Mouse (Mus musculus) heart, adult 9 months (tissue): ENCODE measurements around the gene Cd83.

Experiments
- DNase-seq, 2 experiments: peaks; one replicate each; pipeline ENCODE4 v3.0.0; 2022; ENCODE audit warnings: low spot score in 2 of 2

The Cd83 gene

DNA sequence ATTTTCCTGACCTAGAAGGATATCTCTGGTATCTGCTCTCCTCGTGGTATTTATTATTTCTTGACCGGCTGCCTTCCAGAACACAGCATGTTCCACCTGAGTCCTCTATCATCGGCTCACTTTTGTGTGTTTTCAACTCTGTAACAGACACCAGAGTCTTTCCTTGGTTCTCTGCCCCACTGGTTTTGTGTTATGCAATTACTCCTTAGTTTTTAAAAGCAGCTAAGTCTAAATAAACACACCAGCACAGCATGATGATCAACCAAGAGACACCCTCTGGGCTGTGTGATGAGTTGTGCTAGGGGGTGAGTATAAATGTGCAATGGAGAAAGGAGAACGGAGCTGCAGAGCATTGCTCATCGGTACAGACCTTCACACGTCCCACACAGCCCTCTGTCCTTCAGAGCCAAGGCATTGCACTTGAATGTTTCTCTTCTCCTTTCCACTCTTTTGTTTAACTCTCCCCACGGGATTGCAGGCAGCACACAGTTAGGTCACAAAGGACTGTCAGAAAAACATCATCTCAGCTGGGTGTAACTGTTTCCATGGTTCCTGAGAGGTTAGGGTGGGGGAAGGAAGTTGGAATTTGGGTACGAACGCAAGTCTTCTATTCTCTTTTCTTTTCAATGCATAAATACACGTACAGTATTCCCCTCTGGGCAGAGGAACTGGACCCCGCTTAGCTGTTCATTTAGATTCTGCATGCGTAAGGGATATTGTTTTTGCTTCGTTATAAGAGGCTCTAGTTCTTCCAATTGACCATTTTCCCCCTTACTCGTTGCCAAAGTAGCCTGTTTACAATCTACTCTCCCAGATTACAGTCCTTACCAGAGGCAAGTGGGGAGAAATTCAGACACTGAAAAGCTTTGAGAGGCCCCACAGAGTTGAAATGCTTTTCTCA, 22.0 kb downstream of the Cd83 start:
- no peak for DNase-seq

DNA sequence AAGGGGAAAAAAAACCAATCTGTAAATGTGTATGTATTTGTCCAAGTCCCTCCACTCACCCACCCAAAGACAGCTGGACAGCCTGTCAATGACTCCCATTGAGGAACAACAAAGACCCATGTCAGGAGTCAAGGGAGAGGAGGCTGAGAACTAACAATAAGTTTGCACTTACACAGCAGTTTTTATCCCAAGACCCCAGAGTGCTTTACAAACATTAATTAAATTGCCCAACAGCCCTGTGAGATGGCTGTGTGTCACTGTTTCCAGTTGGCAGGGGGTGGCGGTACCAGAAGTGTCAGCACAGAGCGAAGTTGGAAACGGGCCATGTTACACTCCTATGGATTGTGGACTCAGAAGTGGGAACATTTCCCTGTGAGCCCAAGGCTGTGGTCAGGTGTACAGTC, 22.7 kb downstream of the Cd83 start:
- no peak for DNase-seq

DNA sequence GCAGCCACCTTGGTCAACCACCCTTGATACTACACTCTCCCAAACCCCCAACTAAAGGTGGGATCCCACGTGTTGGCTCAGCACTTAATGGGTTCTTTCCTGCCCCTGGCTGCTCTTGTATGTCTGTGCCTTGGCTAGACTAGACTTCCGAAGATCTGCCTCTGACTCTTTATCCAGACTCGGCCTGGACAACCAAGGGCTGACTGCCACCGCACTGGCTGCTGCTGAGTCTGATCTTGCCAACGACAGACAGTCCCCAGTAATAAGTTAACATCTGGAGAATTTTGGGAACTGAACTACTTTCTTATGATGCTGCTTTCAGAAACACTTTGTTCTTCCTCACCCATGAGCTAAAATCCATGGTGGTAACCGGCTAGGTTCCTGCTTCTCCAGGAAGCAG, 26.0 kb downstream of the Cd83 start:
- peak in 1 of 2 experiments; percentile 25 for DNase-seq

DNA sequence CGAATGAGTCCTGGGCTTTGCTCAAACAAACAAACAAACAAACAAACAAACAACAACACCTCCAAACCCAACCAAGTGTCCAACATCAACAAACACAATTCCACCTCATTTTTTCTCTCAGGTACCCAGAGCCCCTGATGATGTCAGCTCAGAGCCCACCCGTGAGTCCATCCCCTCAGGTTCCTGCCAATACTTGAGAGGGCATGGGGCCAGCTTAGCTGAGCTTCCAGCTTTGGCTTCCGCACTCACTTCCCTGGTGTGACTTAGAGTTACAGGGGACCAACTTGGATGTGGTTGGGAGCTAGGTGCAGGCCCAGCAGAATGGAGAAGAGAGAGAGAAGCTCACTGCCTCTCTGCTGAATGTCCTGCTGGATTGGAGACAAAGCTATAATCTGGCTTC, 27.3 kb downstream of the Cd83 start:
- DNase-seq, result no peak

DNA sequence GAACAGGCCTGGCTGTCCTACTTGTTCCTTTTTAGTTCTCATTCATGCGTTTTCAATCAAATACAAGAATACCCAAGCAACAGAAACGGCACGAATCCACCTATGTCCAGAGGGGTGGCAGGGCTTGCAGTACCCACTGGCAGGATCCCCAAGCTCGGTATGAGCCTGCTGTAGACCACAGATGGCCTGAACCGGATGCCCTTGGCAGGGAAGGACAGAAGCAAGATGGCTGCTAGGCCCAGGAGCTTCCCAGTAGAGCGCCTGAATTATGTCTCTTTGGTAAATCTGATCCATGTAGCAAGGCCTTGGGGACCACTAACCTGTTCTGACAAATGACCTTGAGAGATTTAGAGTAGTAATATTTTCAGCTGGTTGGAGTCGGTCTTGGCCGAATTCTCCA, 28.9 kb downstream of the Cd83 start:
- DNase-seq, result no peak

DNA sequence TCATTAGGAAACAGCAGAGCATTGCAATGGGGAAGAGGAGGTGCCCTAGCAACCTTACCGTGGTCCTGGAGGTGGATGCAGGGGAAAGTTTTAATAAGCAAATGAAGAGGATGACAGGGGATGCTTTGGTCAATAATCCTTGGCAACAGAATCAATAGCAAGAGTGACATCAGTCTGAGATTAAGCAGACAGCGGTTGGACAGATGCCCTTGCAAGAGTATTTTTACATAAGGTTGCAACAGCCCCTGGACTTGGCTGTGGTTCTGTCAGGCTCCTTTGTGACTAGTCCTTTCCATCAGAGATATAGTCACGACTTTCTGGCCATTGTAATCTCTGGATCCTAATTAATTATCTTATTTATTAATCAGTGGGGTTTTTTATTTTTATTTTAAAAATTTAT, 32.9 kb downstream of the Cd83 start:
- DNase-seq, result no peak

DNA sequence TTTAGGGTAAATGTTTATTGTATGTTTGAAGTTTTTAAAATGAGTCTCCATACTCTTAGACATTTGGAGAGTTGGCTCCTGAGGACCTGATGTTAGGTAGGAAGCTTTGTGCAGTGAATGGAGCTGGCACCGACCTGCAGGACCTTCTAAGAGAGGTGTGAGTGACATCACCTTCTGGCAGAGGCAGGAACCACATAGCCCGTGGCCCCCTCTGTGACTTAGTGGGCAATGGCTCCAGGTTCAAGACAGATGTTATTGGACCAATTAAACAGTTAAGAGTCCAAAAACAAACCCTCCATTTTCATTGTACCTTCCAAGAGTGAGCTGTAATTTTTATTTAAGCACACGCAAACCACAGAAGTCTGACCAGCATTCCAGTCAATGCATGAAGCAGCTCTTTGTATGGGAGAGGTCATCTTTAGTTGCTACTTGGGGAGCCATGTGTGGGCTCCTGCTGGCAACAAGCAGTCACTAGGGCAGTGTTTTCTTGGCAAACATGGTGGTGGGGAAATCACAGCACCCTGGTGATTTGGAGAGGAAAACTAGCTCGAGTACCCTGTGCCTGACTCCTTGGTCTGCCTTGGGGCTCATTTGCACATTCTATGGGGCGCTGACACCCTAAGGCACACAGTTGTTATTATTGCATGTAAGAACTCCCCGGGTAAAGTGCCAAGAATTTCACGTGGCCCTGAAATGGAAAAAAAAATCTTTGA, 33.9 kb downstream of the Cd83 start:
- DNase-seq, result no peak

DNA sequence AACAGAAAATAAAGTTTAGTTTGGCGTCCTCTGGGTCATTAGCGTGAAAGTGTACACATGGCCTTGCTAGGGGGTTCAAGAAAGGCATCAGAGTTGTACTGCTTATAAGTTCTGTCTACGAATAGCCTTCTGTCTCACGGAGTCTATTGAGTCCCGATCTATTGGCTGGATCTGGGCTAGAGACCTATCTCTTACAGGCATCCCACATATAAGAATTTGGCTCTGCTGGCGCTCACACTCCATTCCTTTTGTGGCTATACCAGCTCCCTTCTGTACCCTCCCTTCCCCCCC, 34.4 kb downstream of the Cd83 start:
- DNase-seq, result no peak

DNA sequence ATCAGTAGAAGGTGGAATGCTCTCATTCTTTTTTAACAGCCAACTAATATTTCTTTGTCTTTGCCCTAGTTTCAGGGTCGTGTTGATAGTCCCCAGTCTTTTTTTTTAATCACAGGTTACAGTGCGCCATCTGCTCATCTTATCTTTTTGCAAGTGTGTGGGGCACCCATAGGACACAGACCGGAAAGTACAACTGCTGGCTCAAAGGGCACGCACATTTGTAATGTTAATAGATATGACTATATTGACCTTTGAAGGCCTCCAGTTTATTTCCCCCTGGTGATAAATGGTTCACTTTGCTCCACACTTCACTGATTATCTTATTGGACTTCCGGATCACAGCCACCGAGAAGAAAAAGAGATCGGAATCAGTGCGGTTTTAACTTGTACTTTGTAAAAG, 35.5 kb downstream of the Cd83 start:
- no peak for DNase-seq

DNA sequence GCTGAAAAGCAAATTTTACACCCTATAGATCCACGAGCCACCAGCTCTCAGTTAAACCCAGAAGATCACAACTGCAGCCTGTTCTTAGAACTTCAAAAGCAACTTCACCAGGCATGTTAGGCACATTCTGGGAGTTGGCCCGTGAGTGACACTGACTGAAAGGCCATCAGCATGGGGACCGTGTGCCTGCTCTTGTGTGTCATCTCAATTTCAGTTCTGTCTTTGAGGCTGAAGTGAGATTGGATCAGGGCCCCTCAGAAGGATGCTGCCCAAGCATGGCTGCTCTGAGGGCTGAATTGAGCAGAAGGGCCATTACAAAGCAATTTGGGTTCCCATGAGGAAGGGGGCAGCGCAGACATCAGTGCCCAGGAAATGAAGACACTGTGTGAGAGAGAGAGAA, 37.7 kb downstream of the Cd83 start:
- DNase-seq, result no peak

DNA sequence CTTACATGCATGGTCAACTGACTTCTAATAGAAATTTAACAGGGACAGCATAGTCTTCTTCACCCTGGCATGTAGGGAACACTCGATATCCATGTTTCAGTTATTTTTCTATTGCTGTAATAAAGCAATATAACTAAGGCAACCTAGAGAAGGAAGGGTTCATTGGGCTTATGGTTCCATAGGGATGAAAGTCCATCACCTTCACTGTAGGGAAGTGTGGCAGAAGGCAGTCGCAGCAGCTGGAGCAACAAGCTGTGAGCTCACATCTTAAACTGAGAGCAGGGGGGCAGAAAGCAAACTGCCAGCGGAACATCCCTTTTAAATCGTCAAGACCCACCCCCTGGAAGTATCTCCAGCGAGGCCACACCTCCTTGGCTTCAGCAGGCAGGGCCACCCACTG, 44.1 kb downstream of the Cd83 start:
- DNase-seq, result no peak

DNA sequence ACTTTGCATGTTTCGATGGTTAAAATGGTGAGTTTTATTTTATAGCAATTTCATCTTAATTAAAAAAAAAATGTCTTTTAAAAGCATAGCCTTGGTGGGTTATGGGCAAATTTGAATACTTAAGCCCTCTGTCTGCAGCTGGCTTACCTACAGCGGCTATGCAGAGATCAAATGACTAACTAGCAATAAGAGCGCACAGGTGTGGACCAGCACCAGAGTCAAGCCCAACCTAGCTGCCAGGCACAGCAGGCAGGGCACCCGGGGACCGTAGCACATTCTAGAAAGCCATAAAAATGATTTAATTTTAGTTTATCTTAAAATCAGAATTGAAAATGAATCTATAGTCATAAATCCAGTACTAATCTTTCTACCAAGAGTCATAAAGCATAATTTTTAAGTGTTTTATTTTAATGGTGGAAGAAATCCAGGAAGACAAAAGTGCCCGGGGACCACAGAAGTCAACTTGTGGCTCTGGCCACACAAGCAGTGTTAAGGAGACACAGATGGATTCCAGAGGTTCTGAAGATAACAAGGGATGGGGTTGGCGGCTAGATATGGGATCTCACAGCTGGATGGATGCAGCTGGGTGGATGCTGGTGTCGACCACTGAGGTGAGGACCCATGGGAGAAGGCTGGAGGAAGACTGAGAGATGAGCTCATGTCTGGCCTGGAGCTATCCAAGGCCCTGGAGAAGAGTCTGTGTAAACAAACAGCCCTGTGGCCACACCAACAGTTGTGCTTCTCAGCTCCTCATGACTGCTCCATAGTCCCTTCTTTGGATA, 46.5 kb downstream of the Cd83 start:
- DNase-seq, result peak; percentile 65 to 71

DNA sequence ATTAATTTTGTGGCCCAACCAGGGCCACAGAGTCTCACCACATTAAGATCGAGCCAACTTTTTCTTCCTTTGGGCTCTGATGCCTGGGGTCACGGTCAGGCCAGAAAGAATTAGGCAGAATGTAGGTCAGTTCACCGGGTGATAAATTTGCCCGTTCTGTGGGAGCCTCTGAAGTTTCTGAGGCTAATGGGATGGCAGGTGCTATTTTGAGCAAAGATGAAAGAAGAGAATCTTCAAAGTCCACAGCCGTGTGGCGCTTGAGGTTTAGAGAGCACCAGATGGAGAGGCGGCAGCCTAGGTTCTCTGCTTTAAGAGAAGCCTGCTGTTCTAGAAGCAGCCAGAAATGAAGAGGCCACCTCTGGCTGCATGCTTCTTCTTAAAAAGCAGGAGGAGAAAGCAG, 48.2 kb downstream of the Cd83 start:
- no peak for DNase-seq

DNA sequence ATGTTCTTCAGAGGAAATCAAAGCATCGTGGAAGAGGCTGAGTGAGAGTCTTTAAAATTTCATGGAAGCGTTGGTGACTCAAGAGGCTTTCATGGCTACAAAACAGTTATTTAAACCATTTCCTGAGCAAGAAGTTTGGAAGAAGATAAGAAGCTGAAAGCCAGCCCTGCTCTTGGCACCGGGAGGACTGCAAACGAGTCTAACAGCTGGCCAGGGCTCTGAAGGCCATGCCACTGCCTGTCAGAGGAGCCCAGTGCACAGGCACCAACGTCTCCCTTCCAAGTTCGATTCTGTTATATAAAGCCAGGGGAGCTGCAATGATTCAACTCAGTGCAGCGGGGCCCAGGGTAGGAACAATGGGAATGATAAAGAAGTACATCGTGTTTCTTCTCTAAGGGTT, 51.8 kb downstream of the Cd83 start:
- peak; percentile 12 to 19 for DNase-seq

DNA sequence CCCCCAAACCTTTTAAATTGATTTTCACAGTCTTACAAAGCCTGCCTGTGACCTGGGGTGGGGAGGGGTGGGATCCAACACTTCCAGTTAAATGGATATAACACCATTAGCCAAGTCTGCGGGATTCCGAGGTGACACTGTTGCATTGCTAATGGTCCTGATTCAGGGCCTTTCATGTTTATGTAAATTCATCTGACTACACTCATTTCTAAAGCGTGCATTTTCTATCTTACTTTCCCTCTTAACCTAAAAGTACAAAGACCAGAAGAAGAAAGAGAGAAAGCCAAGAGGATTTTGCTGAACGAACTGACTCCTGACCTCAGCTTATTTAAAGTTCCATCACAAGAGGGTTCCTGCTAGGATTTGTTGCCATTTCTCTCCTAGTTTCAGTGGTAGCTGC, 53.2 kb downstream of the Cd83 start:
- no peak for DNase-seq

DNA sequence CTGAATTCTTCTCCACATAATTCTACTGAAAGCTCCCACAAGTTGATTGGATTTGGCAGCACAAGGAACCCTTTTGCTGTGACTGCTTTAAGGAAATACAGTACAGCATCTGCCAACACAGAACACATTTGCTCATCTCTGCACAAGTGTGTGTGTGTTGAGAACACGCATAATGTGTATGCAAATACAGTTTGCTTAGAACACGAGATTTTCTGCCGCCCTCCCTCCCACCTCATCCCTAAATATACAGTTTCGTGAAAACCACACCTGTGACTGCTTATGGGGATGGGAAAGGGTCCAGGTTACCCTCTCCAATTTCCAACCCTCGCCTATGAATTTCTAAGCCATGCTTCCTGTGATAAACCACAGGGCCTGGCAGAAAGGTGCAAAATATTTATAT, 60.6 kb downstream of the Cd83 start:
- no peak for DNase-seq

DNA sequence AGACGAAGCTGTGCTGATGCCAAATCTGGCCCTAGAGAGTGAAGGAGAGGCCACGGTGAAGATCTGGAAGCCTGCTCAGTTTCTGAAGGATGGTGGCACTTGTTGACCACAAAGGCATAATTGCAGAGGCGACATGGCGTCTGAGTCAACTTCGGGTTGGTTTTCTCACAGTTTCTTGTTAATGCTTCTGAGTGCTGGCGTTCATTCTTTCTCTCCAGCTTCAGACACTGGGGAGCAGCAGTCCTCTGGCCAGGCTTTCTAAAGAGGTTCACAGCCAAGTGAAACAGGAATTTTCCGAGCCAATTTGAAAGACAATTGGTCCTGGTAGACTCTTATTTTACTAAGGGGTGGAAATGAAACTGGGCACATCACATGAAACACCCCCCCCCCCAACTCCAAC, 62.6 kb downstream of the Cd83 start:
- DNase-seq, result peak in 1 of 2 experiments; percentile 23

DNA sequence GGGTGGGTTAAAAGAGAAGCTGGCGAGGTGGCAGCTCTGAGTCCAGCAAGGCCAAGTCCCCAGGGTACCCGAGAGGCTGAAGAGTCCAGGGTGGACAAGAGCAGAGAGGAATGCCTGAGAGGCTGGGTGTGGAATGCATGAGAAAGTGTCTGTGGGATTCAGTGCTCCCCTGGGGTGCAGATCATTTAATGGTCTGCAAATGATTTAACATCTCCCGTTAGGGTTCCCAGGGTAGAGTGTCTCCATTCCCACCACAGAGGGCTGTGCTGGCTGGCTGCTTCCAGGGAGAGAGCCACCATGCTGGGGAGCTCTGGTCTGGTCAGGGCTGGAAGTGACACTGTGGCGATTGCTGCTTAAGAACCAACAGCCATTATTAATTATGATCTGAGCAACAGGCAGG, 65.2 kb downstream of the Cd83 start:
- no peak for DNase-seq

DNA sequence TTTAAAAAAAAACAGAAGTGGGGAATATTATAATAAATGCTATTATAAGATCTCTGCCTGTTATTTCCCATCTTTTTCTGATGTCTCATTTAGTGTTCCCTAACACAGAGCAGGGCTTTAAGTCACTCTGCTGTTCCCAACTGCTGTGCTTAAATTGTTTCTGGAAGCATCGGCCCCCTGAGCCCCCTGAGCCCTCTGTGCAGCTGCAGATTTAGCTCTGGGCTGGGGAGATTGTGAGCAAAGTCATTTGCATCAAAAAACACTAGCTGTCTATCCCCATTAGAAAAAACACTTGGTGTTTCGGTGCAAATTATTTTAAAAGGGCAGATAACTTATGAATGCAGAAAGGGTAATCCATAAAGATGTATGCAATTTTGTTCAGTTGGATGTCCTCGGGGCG, 66.5 kb downstream of the Cd83 start:
- DNase-seq, result no peak
